Mouse (Mus musculus) lung, embryonic 14.5 days (tissue): ENCODE results near the gene Olfr91. TPM values are rescaled to one million over a fixed set of nuclear protein-coding genes. Genes with fewer than 3 reads are reported as not detected.

Experiments
- ATAC-seq: fragments of 200-750 bp; cut with Nextera tagmentation; 2 replicates; pipeline ENCODE4 v1.8.0; 2017; ENCODE audit warnings: mild to moderate bottlenecking, moderate TSS enrichment, moderate library complexity; ENCODE audit not compliant: insufficient read depth
- DNase-seq: peaks from one replicate; pipeline ENCODE4 v3.0.0-alpha.2; 2015
- H3K27ac ChIP-seq: fragments of 300-500 bp; sonication (generic); 2 replicates; pipeline ENCODE4 v1.5.1; 2014; ENCODE audit warnings: low read depth, mild to moderate bottlenecking, moderate library complexity
- H3K27me3 ChIP-seq: fragments of 300-500 bp; sonication (generic); 2 replicates; pipeline ENCODE4 v1.6.1; 2014; ENCODE audit warnings: low read length, control low read depth; ENCODE audit not compliant: insufficient read depth
- H3K36me3 ChIP-seq: fragments of 300-500 bp; sonication (generic); 2 replicates; pipeline ENCODE4 v1.6.1; 2014; ENCODE audit warnings: control low read depth; ENCODE audit not compliant: insufficient read depth
- H3K4me1 ChIP-seq: fragments of 300-500 bp; sonication (generic); 2 replicates; pipeline ENCODE4 v1.6.1; 2014; ENCODE audit warnings: antibody characterized with exemption, control low read depth; ENCODE audit not compliant: insufficient read depth
- H3K4me2 ChIP-seq: fragments of 300-500 bp; sonication (generic); 2 replicates; pipeline ENCODE4 v1.6.1; 2014; ENCODE audit warnings: mild to moderate bottlenecking
- H3K4me3 ChIP-seq: fragments of 300-500 bp; sonication (generic); 2 replicates; pipeline ENCODE4 v1.5.1; 2014; ENCODE audit warnings: low read depth, low read length
- H3K9ac ChIP-seq: fragments of 300-500 bp; sonication (generic); 2 replicates; pipeline ENCODE4 v1.6.1; 2014
- H3K9me3 ChIP-seq: fragments of 300-500 bp; sonication (generic); 2 replicates; pipeline ENCODE4 v1.6.1; 2016; ENCODE audit warnings: low read depth, low read length, control low read depth
- CTCF ChIP-seq: IDR thresholded peaks from 2 replicates; pipeline ENCODE4 v1.5.1; 2016; ENCODE audit warnings: antibody characterized with exemption, low read depth
- WGBS: fragments of 180-500 bp; shearing (Covaris S2); extraction: QIAGEN DNeasy Blood & Tissue Kit; methylation state at CpG from one replicate; pipeline ENCODE4 v1.1.7; 2014; 5-methylcytosine and 5-hydroxymethylcytosine counted together
- polyA plus RNA-seq: library from polyadenylated mRNA; unstranded; fragments of >200 nt; fragmentation: Nextera tagmentation; extraction: Ambion mirVana; gene quantifications from 2 replicates; pipeline ENCODE4 v1.2.1, GENCODE M21; 2014

Olfr91 gene
- polyA plus RNA-seq, 1 experiment from 2014 or later: not detected

GRCm38 (mm10) chr17:37072730-37073276 is 25.3 kb downstream of the Olfr91 start:
- no peak for TF ChIP-seq CTCF
- Histone ChIP-seq H3K4me2 (no peak overlapping the region), H3K4me3 (no peak overlapping the region), H3K36me3 (peaks cover 75% of the 10 kb centered on the region), H3K4me1 (no peaks in the 10 kb centered on the region), H3K9me3 (no peaks in the 10 kb centered on the region), H3K27ac (no peak overlapping the region), H3K27me3 (no peaks in the 10 kb centered on the region), H3K9ac (no peak overlapping the region)
- no peak for DNase-seq
- no peak for ATAC-seq
- WGBS: 65% methylated on average over 11 of the region's 11 CpGs

- ATAC-seq (no peak), DNase-seq (no peak)
- H3K4me1 ChIP-seq: no peaks in the 10 kb centered on the region
- no peak overlapping the region for H3K9ac ChIP-seq
- H3K4me3 ChIP-seq: no peak overlapping the region
- no peaks in the 10 kb centered on the region for H3K9me3 ChIP-seq
- no peak overlapping the region for H3K27ac ChIP-seq
- 84% methylated on average over 12 of the region's 12 CpGs for WGBS
- H3K36me3 ChIP-seq: peaks cover 81% of the 10 kb centered on the region
- no peak for TF ChIP-seq CTCF
- no peak overlapping the region for H3K4me2 ChIP-seq
- H3K27me3 ChIP-seq: no peaks in the 10 kb centered on the region
These were observed 25.9 kb downstream of the Olfr91 start for GRCm38 (mm10) chr17:37072080-37072729.

GRCm38 (mm10) chr17:37070121-37070520 is 28.0 kb downstream of the Olfr91 start:
- no peak for TF ChIP-seq CTCF
- no peak overlapping the region for H3K4me2 ChIP-seq
- no peak overlapping the region for H3K9ac ChIP-seq
- ATAC-seq: no peak
- DNase-seq: no peak
- no peaks in the 10 kb centered on the region for H3K9me3 ChIP-seq
- H3K27me3 ChIP-seq: no peaks in the 10 kb centered on the region
- H3K27ac ChIP-seq: no peak overlapping the region
- WGBS: 85% methylated on average over 8 of the region's 8 CpGs
- H3K4me3 ChIP-seq: no peak overlapping the region
- no peaks in the 10 kb centered on the region for H3K4me1 ChIP-seq
- peaks cover 85% of the 10 kb centered on the region for H3K36me3 ChIP-seq

- Histone ChIP-seq H3K4me3 (no peak overlapping the region), H3K27ac (no peak overlapping the region), H3K9me3 (no peaks in the 10 kb centered on the region), H3K36me3 (peaks cover 85% of the 10 kb centered on the region), H3K4me1 (no peaks in the 10 kb centered on the region), H3K27me3 (no peaks in the 10 kb centered on the region), H3K4me2 (no peak overlapping the region), H3K9ac (no peak overlapping the region)
- WGBS: 83% methylated on average over 1 of the region's 1 CpGs
- no peak for TF ChIP-seq CTCF
- no peak for DNase-seq
- no peak for ATAC-seq
These were observed 30.2 kb downstream of the Olfr91 start for GRCm38 (mm10) chr17:37067861-37068260.

- Histone ChIP-seq H3K4me1 (no peaks in the 10 kb centered on the region), H3K4me2 (no peak overlapping the region), H3K9ac (no peak overlapping the region), H3K27me3 (no peaks in the 10 kb centered on the region), H3K4me3 (no peak overlapping the region), H3K27ac (no peak overlapping the region), H3K9me3 (no peaks in the 10 kb centered on the region), H3K36me3 (peaks cover 90% of the 10 kb centered on the region)
- DNase-seq: no peak
- TF ChIP-seq CTCF: no peak
- 94% methylated on average over 2 of the region's 2 CpGs for WGBS
- no peak for ATAC-seq
These were observed 32.1 kb downstream of the Olfr91 start for GRCm38 (mm10) chr17:37065993-37066392.

- H3K27ac ChIP-seq: no peak overlapping the region
- no peak overlapping the region for H3K4me3 ChIP-seq
- ATAC-seq (peak; percentile 30; the same call in 1 of the 2 replicates), DNase-seq (peak; percentile 62)
- no peaks in the 10 kb centered on the region for H3K27me3 ChIP-seq
- H3K9me3 ChIP-seq: no peaks in the 10 kb centered on the region
- H3K9ac ChIP-seq: no peak overlapping the region
- TF ChIP-seq CTCF: no peak
- no peaks in the 10 kb centered on the region for H3K4me1 ChIP-seq
- H3K4me2 ChIP-seq: no peak overlapping the region
- WGBS: 75% methylated on average over 11 of the region's 11 CpGs
- H3K36me3 ChIP-seq: peaks cover 92% of the 10 kb centered on the region
These were observed 34.2 kb downstream of the Olfr91 start for GRCm38 (mm10) chr17:37063686-37064495.

- Histone ChIP-seq H3K9me3 (no peaks in the 10 kb centered on the region), H3K36me3 (peaks cover 84% of the 10 kb centered on the region), H3K9ac (no peak overlapping the region), H3K27ac (no peak overlapping the region), H3K4me1 (no peaks in the 10 kb centered on the region), H3K4me3 (no peak overlapping the region), H3K4me2 (no peak overlapping the region), H3K27me3 (no peaks in the 10 kb centered on the region)
- ATAC-seq: no peak
- DNase-seq: no peak
- WGBS: 78% methylated on average over 10 of the region's 10 CpGs
- TF ChIP-seq CTCF: no peak
These were observed 35.0 kb downstream of the Olfr91 start for GRCm38 (mm10) chr17:37063063-37063462.
